Mouse (Mus musculus) liver, adult 2 months (tissue): ENCODE results near the gene Pjvk.

Source experiments
- CTCF ChIP-seq: fragments of 200-500 bp; IDR thresholded peaks from 2 replicates; pipeline ENCODE4 v1.5.1; 2011; ENCODE audit warnings: low read depth, low read length, control low read depth
- POLR2A ChIP-seq: fragments of 200-500 bp; IDR thresholded peaks from 2 replicates; pipeline ENCODE4 v1.6.1; 2011; ENCODE audit warnings: low read length, control low read depth; ENCODE audit not compliant: insufficient read depth; ENCODE audit errors: extremely low read depth

DNA sequence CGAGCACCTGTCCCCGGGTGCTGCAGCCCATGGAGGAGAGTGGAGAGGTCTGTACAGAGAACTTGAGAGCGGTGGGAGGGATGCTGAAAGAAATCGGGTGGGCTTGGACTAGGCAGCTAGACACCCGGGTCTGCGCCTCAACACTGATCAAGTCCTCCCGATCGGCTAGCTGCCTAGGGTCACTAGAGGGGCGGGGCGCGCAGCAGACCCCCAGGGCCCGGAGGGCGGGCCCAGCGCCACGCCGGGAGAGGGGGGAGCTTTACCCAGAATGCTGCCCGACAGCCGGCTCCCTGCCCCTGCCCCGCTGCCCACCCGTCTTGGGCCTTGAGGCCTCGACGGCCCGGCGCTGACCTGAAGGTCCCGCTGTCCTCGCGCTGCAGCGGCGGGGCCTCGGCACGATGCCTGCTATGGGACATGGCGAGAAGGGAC is 821 bp upstream of the Pjvk start:
- no peak for TF ChIP-seq POLR2A
- TF ChIP-seq CTCF: no peak
